Mouse (Mus musculus): ENCODE measurements at regions not wholly inside any gene's neighbourhood (a gene's known extent, or its start where the extent isn't known, plus 50 kb on each side); places are given as distances from the start of the nearest gene placed in this dataset.

GRCm38 (mm10) chr7:129819651-129820050 is 228.0 kb downstream of the Wdr11 start:
- DNase-seq: no peak

DNA sequence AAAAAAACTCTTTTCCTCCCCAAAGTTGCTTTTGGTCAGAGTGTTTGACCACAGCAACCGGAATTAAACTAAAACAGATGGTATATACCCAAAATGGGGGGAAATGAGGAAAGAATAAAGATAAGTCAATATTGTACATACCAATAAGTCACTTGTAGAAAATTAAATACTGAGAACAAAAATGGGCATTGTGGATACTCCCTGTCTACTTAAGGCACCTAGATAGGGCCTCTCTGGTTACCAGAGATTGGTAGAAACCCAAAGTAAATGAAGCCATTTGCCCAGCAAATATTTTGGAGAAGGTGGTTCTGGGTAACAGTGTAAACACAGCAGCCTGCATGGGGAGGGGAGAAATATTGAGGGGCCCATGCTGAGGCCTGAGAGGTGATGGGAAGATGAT is 237.3 kb downstream of the Wdr11 start:
- DNase-seq: no peak

GRCm38 (mm10) chr7:129832830-129833229 is 241.2 kb downstream of the Wdr11 start:
- DNase-seq: no peak

GRCm38 (mm10) chr7:129842303-129843122 is 250.8 kb downstream of the Wdr11 start:
- DNase-seq: no peak

GRCm38 (mm10) chr7:129847136-129847535 is 255.5 kb downstream of the Wdr11 start:
- no peak for DNase-seq

DNA sequence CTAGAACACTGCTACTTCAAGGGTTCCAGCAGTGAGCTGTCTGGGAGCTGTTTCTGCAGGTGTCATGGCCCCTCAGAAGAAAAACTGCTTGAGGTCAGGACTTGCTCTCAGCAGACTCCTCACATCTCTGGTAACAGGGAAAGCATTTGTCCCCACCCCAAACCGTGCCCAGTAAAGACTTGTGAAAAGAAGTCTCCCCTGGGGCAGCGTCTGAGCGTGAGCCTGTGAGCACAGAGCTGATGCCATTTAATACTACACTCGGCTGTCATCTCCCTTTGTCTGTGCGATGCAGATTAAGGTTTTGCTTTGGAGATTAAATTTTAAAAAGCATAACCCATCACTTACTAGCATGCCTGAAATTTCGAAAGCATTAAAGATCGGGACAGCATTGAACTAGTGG is 261.9 kb downstream of the Wdr11 start:
- DNase-seq: no peak

DNA sequence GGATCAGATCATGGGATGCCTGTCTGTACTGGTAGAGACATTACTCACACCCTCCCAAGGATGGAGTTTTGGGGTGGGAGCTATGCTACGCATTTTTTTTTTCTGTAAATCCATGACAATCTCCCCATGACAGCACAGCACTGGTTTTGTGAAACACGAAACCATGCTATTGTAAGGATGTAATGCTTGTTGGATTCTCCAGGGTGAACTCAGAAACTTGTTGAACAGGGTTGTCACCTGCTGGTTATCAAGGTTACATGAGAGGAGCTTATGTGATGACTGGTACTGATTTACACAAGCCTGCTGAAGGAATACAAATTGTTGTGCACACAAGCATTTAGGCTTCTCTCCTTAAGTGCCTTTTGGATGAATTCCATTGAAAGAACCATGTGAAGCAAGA is 263.3 kb downstream of the Wdr11 start:
- DNase-seq: no peak

DNA sequence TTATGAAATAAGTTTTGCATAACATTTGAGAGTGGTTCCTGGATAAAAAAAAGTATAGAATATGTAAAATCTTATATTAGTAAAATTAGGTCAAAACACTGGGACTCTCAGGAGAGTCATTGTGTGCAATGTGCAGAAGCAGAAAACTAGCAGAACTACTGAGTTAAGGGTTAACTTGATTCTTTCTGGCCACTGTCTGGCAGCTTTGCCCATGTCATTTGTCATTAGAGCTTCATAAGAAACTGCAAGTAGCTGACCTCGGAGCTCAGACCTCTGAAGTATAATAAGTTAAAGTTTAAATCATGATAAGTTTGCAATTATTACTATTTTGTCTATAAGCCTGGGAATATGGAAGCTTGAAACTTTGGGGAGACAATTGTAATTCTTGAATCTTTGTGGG is 271.3 kb downstream of the Wdr11 start:
- no peak for DNase-seq

GRCm38 (mm10) chr7:129865536-129865935 is 273.9 kb downstream of the Wdr11 start:
- no peak for DNase-seq

DNA sequence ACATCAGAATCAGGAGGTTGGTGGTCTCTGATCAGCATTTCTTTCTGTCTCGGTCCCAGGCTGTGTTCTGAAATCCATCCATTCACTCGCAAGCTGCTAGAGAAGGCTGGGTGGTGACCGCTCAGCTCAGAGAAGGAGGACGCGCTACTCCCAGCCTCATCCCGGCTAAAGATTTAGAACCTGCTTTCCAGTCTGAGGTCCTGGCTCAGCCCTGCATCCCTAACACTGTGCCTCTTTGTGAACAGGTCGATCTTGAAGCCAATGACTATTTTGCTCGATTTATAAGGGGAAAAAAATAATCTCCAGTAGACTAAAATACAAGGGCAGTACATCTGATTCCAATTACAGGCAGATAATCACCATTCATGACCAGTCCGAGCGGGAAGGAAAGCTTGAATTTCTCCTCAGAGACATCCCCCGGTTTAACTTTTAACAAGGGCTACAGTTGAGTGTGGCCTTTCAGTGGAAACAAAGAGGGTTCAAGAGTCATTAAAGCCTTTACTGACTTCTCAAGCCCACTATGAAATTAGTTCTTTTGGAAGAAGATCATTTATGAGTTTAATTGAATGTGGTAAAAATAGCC is 280.6 kb downstream of the Wdr11 start:
- DNase-seq: no peak

DNA sequence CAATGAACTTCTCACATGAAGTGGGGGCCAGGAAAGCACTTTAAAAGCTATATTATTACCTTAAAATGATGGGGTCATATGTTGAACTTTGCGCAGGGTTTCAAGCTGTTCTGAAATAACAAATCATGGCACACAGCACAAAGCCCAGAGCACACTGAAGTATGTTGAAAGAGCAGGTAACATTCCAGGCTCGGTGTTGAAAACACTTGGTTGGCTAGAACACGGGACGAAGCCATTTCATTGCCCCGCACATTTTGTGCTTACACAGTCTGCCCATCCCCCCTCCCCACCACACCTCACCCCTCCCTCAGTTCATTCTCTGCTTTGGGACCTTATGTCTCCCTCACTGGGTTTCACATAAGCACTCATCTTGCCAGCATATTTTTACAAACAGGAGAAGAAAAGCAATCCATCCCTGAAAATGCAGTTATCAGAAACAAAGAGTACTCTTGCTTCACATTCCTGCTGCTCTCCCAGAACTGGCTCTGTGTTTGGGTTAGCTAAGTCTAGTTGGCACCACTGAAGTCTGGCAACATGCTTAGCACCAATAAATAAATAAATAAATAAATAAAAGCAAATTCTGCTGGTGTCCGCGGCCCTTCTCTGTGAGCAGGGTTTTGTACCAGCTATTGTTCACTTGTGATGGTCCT is 284.7 kb downstream of the Wdr11 start:
- DNase-seq: no peak

- DNase-seq: no peak
Measured at GRCm38 (mm10) chr7:129876852-129877223, 285.2 kb downstream of the Wdr11 start.

GRCm38 (mm10) chr7:129896291-129896690 is 304.6 kb downstream of the Wdr11 start:
- no peak for DNase-seq

- no peak for DNase-seq
Measured at GRCm38 (mm10) chr7:129897511-129897910, 305.8 kb downstream of the Wdr11 start.

DNA sequence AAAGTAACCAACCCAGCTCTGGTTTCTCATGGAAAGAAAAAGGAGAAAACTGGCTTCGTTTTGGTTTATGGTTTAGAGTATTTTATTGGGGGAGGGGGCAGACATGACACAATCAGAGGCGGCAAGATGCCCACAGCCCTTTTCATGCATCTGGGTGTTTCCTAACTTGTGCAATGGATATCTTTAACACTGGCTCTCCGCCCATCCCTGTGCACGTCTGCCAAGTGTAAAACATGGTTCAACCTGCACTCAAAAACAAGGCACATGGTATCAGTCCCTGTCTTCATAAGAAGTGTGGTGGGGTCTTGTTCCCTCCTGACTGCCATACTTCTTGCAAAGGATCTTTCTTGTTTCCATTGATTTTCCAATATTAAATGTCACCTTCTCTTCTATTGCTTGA is 310.6 kb downstream of the Wdr11 start:
- DNase-seq: no peak

DNA sequence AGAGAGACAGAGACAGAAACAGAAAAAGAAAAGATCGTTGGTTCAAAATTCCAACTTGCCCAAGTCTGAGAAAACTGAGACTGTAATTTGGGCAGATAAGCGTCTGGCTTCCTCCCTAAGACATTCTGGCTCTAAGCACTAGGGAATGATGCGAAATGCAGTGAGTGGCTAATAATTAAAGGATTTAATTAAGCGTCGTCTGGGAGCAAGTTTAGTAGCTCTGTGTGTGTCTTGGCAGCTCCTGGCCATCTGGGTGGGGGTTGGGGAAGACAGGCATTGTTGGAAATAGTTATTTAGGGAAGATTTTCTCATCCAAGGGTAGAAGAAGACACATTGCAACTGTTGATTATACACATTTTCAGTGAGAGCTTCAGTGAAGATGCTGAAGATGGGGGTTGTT is 311.5 kb downstream of the Wdr11 start:
- DNase-seq: no peak

DNA sequence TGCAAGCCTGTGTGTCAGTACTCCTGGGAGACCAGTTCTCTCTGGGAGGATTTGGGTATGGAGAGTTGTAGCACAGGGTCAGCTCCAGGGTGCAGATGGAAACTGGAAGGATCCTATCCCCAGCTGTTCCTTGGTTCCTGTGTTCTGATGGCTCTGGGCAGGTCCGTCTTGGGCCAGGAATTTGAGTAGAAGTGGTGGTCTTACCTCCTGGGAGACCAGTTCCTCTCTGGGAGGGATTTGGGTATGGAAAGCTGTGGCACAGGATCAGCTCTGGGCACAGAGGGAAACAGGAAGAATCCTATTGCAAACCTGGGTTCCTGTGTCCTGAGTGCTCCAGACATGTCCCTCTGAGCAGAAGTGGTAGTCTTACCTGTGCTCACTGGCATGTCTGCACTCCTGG is 314.5 kb downstream of the Wdr11 start:
- DNase-seq: no peak

GRCm38 (mm10) chr7:129908826-129909225 is 317.2 kb downstream of the Wdr11 start:
- DNase-seq: no peak

- DNase-seq: no peak
Measured at GRCm38 (mm10) chr7:129909730-129910129, 318.1 kb downstream of the Wdr11 start.

- no peak for DNase-seq
Measured at GRCm38 (mm10) chr7:129910826-129911225, 319.2 kb downstream of the Wdr11 start.

DNA sequence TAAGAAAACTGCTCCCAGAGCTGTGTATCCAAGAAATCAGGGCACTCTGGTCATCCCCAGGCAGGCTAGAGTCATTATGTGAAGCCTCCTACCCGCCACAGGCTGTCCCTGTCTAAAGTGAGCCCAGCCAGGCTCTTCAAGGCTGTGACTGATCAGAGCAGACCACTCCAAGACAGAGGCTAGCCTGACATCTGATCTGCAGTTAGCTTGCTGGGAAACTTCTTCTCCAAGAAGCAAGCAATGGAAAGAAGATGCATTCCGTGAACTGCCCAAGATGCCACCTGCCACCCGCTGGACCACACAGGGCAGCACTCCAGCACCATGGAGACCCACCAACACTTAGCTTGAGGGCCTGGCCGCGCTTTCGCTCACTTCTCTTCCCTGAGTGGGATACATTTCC is 323.2 kb downstream of the Wdr11 start:
- no peak for DNase-seq

GRCm38 (mm10) chr7:129918240-129919200 is 326.9 kb downstream of the Wdr11 start:
- no peak for DNase-seq

DNA sequence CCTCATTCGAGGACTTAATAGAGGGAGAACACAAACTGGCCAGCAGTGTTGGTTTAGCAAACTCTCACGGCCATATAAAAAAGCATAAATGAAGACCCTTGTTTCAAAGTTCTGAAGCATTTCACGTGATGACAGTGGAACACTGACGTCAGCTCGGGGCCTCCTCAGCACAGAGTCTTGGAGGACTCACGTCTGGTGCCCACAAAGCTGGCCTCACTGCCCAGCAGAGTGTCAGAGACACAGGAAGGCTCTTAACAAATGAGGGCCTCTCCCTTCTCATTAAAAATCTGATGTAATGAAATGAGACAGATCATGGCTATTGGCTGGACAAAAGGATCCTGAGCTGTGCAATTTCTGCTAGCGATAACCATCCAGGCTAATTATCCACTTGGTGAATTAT is 330.6 kb downstream of the Wdr11 start:
- no peak for DNase-seq
